Mouse (Mus musculus) stomach, embryonic 15.5 days (tissue): ENCODE measurements at regions not wholly inside any gene's neighbourhood (a gene's known extent, or its start where the extent isn't known, plus 50 kb on each side); places are given as distances from the start of the nearest gene placed in this dataset.

Experiments used
- ATAC-seq: fragments of 200-750 bp; cut with Nextera tagmentation; 2 replicates; pipeline ENCODE4 v1.8.0; 2017; ENCODE audit warnings: low read depth, moderate number of reproducible peaks, moderate TSS enrichment; ENCODE audit not compliant: insufficient read depth, low FRiP score
- H3K27ac ChIP-seq: fragments of 300-500 bp; sonication (generic); 2 replicates; pipeline ENCODE4 v1.5.1; 2015; ENCODE audit warnings: mild to moderate bottlenecking, inconsistent platforms
- H3K27me3 ChIP-seq: fragments of 300-500 bp; sonication (generic); replicated peaks from 2 replicates; pipeline ENCODE4 v1.6.1; 2015; ENCODE audit warnings: inconsistent platforms
- H3K36me3 ChIP-seq: fragments of 300-500 bp; sonication (generic); 2 replicates; pipeline ENCODE4 v1.6.1; 2015; ENCODE audit warnings: inconsistent platforms
- H3K4me1 ChIP-seq: fragments of 300-500 bp; sonication (generic); 2 replicates; pipeline ENCODE4 v1.6.1; 2015; ENCODE audit warnings: inconsistent platforms
- H3K4me2 ChIP-seq: fragments of 300-500 bp; sonication (generic); 2 replicates; pipeline ENCODE4 v1.6.1; 2015; ENCODE audit warnings: mild to moderate bottlenecking, inconsistent platforms
- H3K4me3 ChIP-seq: fragments of 300-500 bp; sonication (generic); replicated peaks from 2 replicates; pipeline ENCODE4 v1.5.1; 2015; ENCODE audit warnings: inconsistent platforms
- H3K9ac ChIP-seq: fragments of 300-500 bp; sonication (generic); 2 replicates; pipeline ENCODE4 v1.6.1; 2015; ENCODE audit warnings: inconsistent platforms
- H3K9me3 ChIP-seq: fragments of 300-500 bp; sonication (generic); 2 replicates; pipeline ENCODE4 v1.6.1; 2016; ENCODE audit warnings: inconsistent platforms
- WGBS: fragments of 180-500 bp; shearing (Covaris S2); methylation state at CpG from one replicate; pipeline ENCODE4 v1.1.7; 2015; 5-methylcytosine and 5-hydroxymethylcytosine counted together

DNA sequence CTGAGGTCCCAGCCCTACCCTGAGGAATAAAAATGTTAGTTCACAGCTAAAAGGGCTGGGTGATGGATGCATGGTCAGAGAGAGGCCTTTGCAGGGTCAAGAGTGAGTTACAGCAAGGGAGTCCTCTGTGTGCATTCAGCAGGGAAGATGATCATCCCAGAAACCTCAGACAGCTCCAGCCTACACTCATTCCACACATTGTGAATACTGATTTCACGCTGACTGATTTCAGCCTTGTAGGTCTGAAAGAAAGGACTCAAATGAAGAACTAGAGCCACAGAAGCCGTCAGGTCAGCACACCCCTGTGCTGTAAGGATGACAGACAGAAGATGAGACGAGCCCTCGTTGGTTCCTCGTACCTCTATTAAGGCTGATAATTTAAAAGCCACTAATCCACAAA is 2858.0 kb upstream of the 5930422O12Rik start:
- Histone ChIP-seq H3K27me3 (no peaks in the 10 kb centered on the region), H3K4me1 (no peaks in the 10 kb centered on the region), H3K9me3 (no peaks in the 10 kb centered on the region), H3K27ac (no peak overlapping the region), H3K9ac (no peak overlapping the region), H3K4me2 (no peak overlapping the region), H3K4me3 (no peak overlapping the region), H3K36me3 (no peaks in the 10 kb centered on the region)
- ATAC-seq, result no peak
- 49% methylated on average over 5 of the region's 5 CpGs for WGBS

DNA sequence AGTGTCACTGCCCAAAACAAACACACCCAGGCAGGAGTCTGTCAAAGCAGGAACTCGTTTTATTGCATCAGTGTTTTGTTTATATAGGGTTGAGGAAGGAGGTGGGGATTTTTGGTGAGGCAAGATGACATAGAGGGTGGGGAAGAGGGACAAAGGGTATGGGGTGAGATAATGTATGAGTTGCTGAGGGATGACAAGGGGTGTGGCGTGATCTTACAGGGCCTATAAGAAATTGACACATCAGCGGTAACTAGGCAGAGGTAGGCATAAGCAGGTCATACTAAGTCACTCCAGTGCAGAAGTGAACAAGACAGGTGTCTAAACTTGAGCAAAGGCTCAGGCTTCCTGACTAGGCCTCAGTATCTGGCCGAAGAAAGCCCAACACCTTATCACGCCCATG is 2841.0 kb upstream of the 5930422O12Rik start:
- no peak overlapping the region for H3K9ac ChIP-seq
- no peak overlapping the region for H3K4me3 ChIP-seq
- no peak overlapping the region for H3K27ac ChIP-seq
- H3K4me2 ChIP-seq, result no peak overlapping the region
- ATAC-seq, result no peak
- H3K27me3 ChIP-seq, result no peaks in the 10 kb centered on the region
- H3K36me3 ChIP-seq, result no peaks in the 10 kb centered on the region
- H3K9me3 ChIP-seq, result no peaks in the 10 kb centered on the region
- no peaks in the 10 kb centered on the region for H3K4me1 ChIP-seq
- WGBS, result 68% methylated on average over 5 of the region's 5 CpGs

DNA sequence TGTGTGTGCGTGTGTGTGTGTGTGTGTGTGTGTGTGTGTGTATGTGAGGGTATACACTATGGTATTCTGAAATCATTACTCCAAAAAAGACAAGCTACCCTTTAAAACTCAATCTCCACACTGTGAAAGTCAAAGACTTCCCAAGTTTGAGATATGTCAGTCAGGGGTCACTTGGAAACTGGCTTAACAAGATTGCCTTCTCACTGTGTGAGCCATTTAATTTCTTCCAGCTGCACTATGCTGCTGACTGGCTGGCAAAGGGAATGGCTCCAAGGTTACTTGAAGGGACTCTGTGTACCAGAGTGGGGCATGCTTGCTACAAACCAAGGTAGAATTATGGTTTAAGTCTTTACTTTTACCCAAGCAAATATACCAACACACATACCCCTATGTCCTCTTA is 2826.1 kb upstream of the 5930422O12Rik start:
- Histone ChIP-seq H3K4me3 (no peak overlapping the region), H3K27me3 (no peaks in the 10 kb centered on the region), H3K27ac (no peak overlapping the region), H3K9me3 (no peaks in the 10 kb centered on the region), H3K36me3 (no peaks in the 10 kb centered on the region), H3K9ac (no peak overlapping the region), H3K4me1 (no peaks in the 10 kb centered on the region), H3K4me2 (no peak overlapping the region)
- no peak for ATAC-seq
- WGBS, result no CpG with 5 or more reads among the region's 1 CpGs

DNA sequence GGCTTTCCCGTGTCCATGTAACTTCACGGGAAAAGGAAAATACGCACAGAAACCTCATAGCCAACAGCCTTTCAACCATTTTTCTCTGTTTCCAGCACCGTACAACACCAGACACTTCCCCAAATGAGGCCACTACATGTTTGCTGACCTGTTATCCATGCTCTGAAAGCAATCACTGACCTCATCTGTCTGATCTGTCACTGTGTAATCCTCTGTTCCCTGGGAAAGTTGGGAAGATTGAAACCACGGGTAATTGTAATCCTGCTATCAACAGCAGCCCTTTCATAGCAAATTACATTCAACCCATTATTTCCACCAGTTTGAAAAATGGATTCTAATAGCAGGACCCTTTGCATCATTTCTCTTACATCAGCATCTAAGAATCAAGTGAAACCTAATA is 2798.2 kb upstream of the 5930422O12Rik start:
- H3K9me3 ChIP-seq, result no peaks in the 10 kb centered on the region
- H3K27me3 ChIP-seq, result no peaks in the 10 kb centered on the region
- H3K9ac ChIP-seq, result no peak overlapping the region
- no peak overlapping the region for H3K4me2 ChIP-seq
- H3K36me3 ChIP-seq, result no peaks in the 10 kb centered on the region
- ATAC-seq, result no peak
- 27% methylated on average over 5 of the region's 5 CpGs for WGBS
- no peaks in the 10 kb centered on the region for H3K4me1 ChIP-seq
- no peak overlapping the region for H3K4me3 ChIP-seq
- H3K27ac ChIP-seq, result no peak overlapping the region

DNA sequence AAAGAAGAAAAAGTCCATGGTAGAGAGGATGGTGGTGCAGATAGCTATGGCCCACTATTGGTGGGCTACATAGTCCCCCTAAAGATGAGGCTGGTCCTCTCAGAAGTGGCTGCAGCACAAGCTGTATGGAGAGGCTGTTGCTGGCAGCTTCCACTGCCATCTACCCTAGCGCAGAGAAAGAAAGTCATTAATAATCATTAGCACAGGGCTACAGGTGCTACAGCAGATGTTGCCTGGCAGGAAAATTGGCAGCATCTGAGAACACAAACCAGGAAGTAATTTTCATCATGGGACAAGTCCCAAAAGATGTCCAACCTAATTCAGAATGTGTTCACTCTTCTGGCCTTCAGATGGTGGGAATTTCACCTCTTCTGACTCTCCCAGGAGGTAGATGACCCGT is 2791.7 kb upstream of the 5930422O12Rik start:
- no peak for ATAC-seq
- H3K9me3 ChIP-seq, result no peaks in the 10 kb centered on the region
- H3K27ac ChIP-seq, result no peak overlapping the region
- no peak overlapping the region for H3K4me2 ChIP-seq
- no peak overlapping the region for H3K9ac ChIP-seq
- no peaks in the 10 kb centered on the region for H3K4me1 ChIP-seq
- H3K4me3 ChIP-seq, result no peak overlapping the region
- WGBS, result 71% methylated on average over 2 of the region's 2 CpGs
- no peaks in the 10 kb centered on the region for H3K36me3 ChIP-seq
- H3K27me3 ChIP-seq, result no peaks in the 10 kb centered on the region

DNA sequence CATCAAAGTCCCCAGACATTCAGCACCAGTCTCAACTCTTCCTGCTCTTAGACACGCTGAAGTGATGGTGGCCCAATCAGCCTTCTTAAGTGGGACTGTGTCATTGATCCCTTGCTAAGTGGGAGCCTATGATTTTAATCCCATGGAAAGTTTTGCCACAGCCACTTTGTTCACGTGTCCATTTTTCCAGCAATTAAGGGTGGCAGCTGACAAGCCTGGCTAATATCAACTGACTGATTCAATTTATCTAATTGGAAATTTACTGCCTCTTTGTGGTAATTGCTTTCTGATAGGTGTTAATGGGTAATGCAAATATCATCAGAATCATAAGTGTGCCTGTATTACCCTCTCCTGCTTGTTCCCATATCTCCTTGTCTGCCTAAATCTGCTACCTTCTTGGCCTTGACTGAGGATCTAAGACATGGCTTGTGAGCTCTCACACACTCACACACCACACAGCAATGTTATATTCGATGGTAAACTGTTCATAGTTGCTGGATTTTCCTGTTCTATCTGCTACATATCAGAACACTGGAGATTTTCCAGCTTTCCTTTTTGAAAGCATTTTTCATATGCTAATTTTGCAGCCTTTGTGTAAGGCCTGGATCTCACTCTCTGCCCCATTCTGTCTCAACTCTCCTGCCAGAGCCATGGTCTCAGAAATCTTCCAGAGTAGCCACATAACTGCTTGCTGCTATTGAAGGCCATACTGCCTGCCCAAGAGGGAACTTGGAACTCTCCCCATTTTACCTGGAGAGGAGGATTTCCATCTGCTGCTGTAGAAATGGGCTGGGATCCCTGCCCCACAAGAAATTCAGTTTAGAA is 2785.4 kb upstream of the 5930422O12Rik start:
- Histone ChIP-seq H3K27ac (no peak overlapping the region), H3K4me1 (no peaks in the 10 kb centered on the region), H3K9me3 (no peaks in the 10 kb centered on the region), H3K9ac (no peak overlapping the region), H3K4me3 (no peak overlapping the region), H3K27me3 (no peaks in the 10 kb centered on the region), H3K4me2 (no peak overlapping the region), H3K36me3 (no peaks in the 10 kb centered on the region)
- 59% methylated on average over 3 of the region's 3 CpGs for WGBS
- no peak for ATAC-seq

DNA sequence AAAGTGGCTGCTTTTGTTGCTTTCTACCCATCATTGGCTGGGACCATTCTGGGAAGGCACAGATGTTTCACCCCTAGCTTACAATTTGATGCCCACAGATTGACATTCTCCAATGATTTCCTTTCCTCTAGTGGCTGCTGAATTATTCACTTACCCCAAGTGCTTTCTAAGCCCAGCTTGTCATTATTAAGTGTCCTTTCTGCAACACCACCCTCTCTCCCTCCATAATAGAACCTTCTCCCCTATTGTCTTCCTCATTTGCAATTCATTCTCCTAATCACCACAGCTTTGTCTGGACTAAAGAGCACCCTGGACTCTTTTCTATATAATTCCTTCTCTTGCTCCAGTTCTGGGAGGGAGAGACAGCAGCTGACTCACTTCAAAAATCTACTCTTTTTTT is 2780.0 kb upstream of the 5930422O12Rik start:
- Histone ChIP-seq H3K27ac (no peak overlapping the region), H3K4me2 (no peak overlapping the region), H3K4me3 (no peak overlapping the region), H3K9ac (no peak overlapping the region), H3K4me1 (no peaks in the 10 kb centered on the region), H3K36me3 (no peaks in the 10 kb centered on the region), H3K27me3 (no peaks in the 10 kb centered on the region), H3K9me3 (no peaks in the 10 kb centered on the region)
- ATAC-seq, result no peak

DNA sequence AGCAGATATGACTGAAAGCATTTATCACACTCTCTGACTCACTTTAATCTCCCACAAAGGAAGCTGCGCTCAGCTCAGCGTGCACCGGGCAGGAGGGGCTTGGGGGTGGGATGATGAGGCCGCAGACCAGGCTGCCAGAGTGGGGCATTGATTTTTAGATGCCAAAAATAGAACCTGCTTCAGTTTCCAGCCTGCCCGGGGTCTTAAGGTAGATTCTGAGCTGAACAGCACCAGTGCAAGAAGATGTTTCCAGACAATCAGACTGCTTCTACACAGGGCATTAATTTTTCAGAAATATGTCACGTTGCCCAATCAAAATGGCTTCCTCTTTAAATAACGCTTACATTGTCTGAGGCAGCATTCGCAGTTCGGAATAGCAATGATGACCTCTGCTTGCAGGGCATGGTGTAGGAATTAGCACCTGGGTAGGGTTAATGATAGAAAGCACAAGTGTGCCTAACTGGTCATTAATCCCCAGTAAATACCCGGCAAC is 2772.7 kb upstream of the 5930422O12Rik start:
- no peak for ATAC-seq

DNA sequence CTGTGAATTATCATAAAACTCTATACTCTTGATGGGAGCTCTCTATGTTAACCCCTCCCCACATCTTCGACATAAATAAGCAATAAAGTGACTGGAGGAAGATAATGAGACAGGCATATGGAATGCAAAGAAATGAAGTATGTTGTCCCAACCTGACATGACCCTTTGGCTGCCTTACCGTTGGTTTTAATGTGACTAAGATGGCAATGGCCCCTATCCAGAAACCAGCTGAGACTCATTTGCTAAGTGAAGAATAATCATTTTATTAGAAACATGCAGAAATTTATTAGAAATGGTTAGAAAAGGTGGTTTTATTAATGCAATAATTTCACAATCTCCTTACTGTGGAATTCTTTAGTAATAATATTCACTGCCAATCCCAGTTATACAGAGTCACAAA is 2767.2 kb upstream of the 5930422O12Rik start:
- Histone ChIP-seq H3K9ac (no peak overlapping the region), H3K9me3 (no peaks in the 10 kb centered on the region), H3K4me1 (no peaks in the 10 kb centered on the region), H3K27ac (no peak overlapping the region), H3K36me3 (no peaks in the 10 kb centered on the region), H3K4me2 (no peak overlapping the region), H3K27me3 (no peaks in the 10 kb centered on the region), H3K4me3 (no peak overlapping the region)
- WGBS, result 54% methylated on average over 2 of the region's 2 CpGs
- ATAC-seq, result no peak

More for the DNA sequence above, 2772.7 kb upstream of the 5930422O12Rik start:
- H3K9me3 ChIP-seq, result no peaks in the 10 kb centered on the region
- no peak overlapping the region for H3K4me3 ChIP-seq
- no peak overlapping the region for H3K27ac ChIP-seq
- H3K36me3 ChIP-seq, result no peaks in the 10 kb centered on the region
- 59% methylated on average over 10 of the region's 10 CpGs for WGBS
- no peaks in the 10 kb centered on the region for H3K4me1 ChIP-seq
- no peaks in the 10 kb centered on the region for H3K27me3 ChIP-seq
- H3K9ac ChIP-seq, result no peak overlapping the region
- no peak overlapping the region for H3K4me2 ChIP-seq

DNA sequence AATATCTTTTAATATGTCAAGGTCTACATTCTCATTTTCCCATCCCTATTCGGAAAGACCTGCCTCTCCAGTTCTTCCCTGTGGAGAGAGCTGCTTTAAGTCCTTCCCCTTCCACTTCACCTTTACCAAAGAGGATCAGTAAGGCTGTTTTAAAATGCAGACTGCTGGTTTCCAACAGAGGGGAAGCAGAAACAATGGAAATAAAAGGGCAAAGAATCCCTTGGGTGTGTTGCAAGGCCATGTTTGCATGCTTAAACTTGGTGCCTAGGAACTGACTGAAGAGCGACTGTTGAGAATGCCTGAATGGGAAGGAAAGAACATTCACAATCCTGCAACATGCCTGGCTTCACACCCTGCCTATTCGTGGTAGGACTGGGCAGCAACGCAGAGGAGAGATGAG is 2759.1 kb upstream of the 5930422O12Rik start:
- 71% methylated on average over 4 of the region's 4 CpGs for WGBS
- Histone ChIP-seq H3K4me3 (no peak overlapping the region), H3K27ac (no peak overlapping the region), H3K4me2 (no peak overlapping the region), H3K9me3 (no peaks in the 10 kb centered on the region), H3K4me1 (no peaks in the 10 kb centered on the region), H3K9ac (no peak overlapping the region), H3K36me3 (no peaks in the 10 kb centered on the region), H3K27me3 (no peaks in the 10 kb centered on the region)
- ATAC-seq, result no peak

DNA sequence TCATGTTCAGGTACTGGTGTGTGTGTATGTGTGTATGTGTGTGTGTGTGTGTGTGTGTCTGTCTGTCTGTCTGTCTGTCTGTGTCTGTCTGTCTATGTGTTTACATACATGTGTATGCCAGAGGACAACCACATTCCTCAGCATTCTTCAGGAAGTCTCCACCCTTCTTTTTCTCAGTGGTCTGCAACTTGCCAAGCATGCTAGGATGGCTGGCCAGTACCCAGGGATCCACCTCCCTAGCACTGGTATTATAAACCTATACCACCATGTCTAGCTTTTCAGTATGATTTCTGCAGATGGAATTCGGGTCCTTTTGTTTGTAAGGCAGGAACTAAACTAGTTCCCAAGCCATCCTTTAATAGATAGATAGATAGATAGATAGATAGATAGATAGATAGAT is 2751.1 kb upstream of the 5930422O12Rik start:
- Histone ChIP-seq H3K9ac (no peak overlapping the region), H3K4me1 (no peaks in the 10 kb centered on the region), H3K27ac (no peak overlapping the region), H3K36me3 (no peaks in the 10 kb centered on the region), H3K4me2 (no peak overlapping the region), H3K27me3 (no peaks in the 10 kb centered on the region), H3K9me3 (no peaks in the 10 kb centered on the region), H3K4me3 (no peak overlapping the region)
- WGBS, result 75% methylated on average over 1 of the region's 1 CpGs
- no peak for ATAC-seq

DNA sequence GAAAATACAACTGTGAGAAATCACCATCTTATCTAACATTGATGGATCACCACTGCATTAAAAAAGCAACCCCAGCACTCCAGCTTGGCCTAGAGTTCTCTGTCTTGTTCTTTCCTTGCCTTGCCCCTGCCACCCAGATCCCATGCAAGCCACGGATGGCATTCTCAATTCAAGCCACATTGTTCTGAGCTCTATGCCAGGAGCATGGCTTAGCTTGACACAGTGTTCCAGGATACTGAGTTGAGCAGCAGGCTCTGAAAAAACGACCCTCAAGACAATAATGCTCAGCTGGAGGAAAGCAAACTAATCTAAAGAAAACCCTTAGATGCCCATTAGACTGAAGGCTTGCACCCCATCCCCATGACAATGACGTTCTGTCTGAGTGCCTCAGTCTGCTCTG is 2746.3 kb upstream of the 5930422O12Rik start:
- Histone ChIP-seq H3K9me3 (no peaks in the 10 kb centered on the region), H3K36me3 (no peaks in the 10 kb centered on the region), H3K9ac (no peak overlapping the region), H3K27me3 (no peaks in the 10 kb centered on the region), H3K27ac (no peak overlapping the region), H3K4me2 (no peak overlapping the region), H3K4me1 (no peaks in the 10 kb centered on the region), H3K4me3 (no peak overlapping the region)
- 55% methylated on average over 3 of the region's 3 CpGs for WGBS
- ATAC-seq, result no peak

DNA sequence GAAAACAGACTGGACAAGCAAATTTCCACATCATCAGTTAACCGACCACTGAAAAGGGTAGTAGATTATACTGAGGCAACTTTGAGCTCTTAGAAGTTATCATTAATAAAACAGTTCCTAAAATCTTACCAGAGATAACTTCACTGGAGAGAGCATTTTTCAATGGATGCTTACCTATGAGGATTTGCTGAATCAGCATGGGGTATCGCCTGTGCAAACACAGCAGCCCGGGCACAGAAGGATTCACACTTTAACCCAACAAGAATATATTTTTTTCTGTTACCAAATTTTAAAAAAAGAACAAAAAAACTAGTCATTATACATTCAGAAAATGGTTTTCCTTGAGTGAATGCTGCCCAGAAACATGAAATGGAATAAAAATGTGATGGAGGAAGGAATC is 2742.0 kb upstream of the 5930422O12Rik start:
- 84% methylated on average over 3 of the region's 3 CpGs for WGBS
- Histone ChIP-seq H3K27me3 (no peaks in the 10 kb centered on the region), H3K4me1 (no peaks in the 10 kb centered on the region), H3K27ac (no peak overlapping the region), H3K9ac (no peak overlapping the region), H3K4me3 (no peak overlapping the region), H3K36me3 (no peaks in the 10 kb centered on the region), H3K9me3 (no peaks in the 10 kb centered on the region), H3K4me2 (no peak overlapping the region)
- no peak for ATAC-seq
